Mouse (Mus musculus) 3T3-L1 (cell line): ENCODE data around the gene Pla2g3.

ENCODE experiments used
- DNase-seq: peaks from one replicate; pipeline ENCODE4 v3.0.0-alpha.2; 2015; ENCODE audit warnings: low read depth, low spot score

Pla2g3 gene

GRCm38 (mm10) chr11:3536745-3537333, 48.8 kb downstream of the Pla2g3 start:
- DNase-seq = peak; percentile 19

- no peak for DNase-seq
Measured at GRCm38 (mm10) chr11:3537711-3538110, 49.6 kb downstream of the Pla2g3 start.

- no peak for DNase-seq
Measured at GRCm38 (mm10) chr11:3538341-3538740, 50.3 kb downstream of the Pla2g3 start.

GRCm38 (mm10) chr11:3539111-3539825, 51.2 kb downstream of the Pla2g3 start:
- DNase-seq = peak; percentile 96

DNA sequence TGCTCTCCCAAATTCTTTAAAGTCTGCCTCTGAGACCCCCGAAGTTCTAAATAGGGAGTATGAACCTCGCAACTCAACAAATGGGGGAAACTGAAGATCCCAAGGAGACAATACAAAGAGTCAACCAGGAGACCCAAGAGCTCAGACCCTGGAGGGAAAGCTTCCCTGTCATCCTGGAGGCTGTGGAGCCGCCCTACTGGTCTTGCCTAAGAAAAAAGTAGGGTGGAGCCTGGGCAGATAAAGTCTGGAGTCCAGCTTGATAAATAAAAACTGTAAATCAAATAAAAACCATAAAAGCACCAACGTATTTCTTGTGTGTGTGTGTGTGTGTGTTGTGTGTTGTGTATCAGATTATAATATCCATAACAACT, 51.7 kb downstream of the Pla2g3 start:
- DNase-seq = peak; percentile 33

GRCm38 (mm10) chr11:3540451-3541085, 52.5 kb downstream of the Pla2g3 start, which contains the start of gene Smtn:
TSS of gene Smtn (minus strand) at chr11:3540612.
- no peak for DNase-seq

DNA sequence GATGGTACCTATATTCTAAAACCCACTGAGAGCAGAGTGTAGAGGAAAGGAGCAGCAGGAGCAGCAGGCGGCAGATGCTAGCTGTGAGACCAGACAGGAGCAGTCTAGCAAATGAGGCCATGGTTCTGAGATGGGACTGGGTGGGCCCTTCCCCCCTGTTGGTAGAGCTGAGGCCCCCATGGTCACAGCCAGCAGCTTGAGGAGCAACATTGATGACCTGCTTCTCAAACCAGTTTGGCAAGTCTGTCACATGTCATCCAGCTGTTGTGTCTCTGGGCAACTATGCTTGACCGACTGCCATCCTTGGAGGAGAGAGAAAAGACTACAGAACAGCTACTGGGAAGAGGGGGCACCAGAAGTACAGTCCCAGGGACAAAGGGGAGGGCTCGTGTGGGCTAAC, 53.8 kb downstream of the Pla2g3 start:
- no peak for DNase-seq

- DNase-seq = peak; percentile 69
Measured at GRCm38 (mm10) chr11:3543001-3543400, 54.9 kb downstream of the Pla2g3 start.

DNA sequence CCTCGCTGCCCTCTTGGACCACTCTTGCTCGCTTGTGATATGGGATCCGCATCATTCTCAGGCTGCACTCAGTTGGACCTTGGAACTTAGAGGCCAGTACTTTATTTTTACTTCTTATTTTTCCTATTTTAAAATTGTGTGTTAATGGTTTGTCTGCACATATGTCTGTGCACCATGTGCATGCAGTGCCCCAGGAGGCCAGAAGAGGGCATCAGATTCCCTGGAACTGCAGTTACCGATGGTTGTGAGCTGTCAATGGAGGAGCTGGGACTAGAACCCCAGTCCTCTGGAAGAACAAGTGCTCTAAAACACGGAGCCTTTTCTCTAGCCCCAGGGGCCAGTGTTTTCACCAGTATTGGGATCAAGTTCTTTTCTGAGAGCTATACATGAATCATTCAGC, 56.3 kb downstream of the Pla2g3 start:
- DNase-seq = no peak

- no peak for DNase-seq
Measured at GRCm38 (mm10) chr11:3545531-3546241, 57.6 kb downstream of the Pla2g3 start.

DNA sequence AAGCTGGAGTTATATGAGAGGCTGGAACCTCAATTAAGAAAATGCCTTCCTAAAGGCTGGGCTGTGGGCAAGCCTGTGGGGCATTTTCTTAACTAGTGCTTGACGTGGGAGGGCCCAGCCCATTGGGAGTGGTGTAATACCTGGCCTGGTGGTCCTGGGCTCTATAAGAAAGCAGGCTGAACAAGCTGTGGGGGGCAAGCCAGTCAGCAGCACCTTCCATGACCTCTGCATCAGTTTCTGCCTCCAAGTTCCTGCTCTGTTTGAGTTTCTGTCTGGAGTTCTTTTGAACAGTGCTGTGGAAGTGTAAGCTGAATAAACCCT, 58.1 kb downstream of the Pla2g3 start:
- no peak for DNase-seq

DNA sequence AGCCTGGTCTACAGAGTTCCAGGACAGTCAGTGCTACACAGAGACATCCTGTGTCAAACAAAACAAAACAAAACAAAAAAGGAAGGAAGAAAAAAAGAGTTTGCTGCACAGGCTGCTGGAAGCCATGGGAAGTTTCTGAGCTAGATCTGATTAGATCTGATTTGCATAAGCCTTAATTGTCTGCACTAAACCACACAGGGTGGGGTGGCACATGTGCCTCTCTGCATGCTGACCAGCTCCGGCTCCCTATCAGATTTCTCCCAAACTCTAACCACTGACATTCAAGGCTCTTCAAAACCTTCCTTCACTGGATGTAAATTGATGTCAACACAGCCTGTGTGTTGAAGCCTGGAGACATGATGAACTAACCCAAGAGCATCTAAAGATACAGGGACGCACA, 59.0 kb downstream of the Pla2g3 start:
- DNase-seq = no peak

- peak; percentile 51 for DNase-seq
Measured at GRCm38 (mm10) chr11:3547969-3548368, 59.9 kb downstream of the Pla2g3 start.

GRCm38 (mm10) chr11:3548564-3549295, 60.6 kb downstream of the Pla2g3 start:
- DNase-seq = no peak
